Mouse (Mus musculus) stomach, postnatal 0 days (tissue): ENCODE measurements around the gene Ltv1. TPM values are rescaled to one million over a fixed set of nuclear protein-coding genes. Genes with fewer than 3 reads are reported as not detected.
"Not testable (repeated sequence)": the region's sequence is repeated elsewhere in the genome, so short reads cannot be mapped to it uniquely, and the experiment has no call there.

Source experiments
- ATAC-seq: fragments of 200-750 bp; cut with Nextera tagmentation; 2 replicates; pipeline ENCODE4 v1.8.0; 2017; ENCODE audit not compliant: low FRiP score, low TSS enrichment
- DNase-seq: peaks from one replicate; pipeline ENCODE4 v3.0.0-alpha.2; 2016; ENCODE audit warnings: low spot score
- H3K27ac ChIP-seq: fragments of 300-500 bp; sonication (generic); replicated peaks from 2 replicates; pipeline ENCODE4 v1.5.1; 2014; ENCODE audit warnings: mild to moderate bottlenecking, control low read depth
- H3K27me3 ChIP-seq: fragments of 300-500 bp; sonication (generic); 2 replicates; pipeline ENCODE4 v1.6.1; 2014; ENCODE audit warnings: low read length; ENCODE audit not compliant: control insufficient read depth, insufficient read depth
- H3K36me3 ChIP-seq: fragments of 300-500 bp; sonication (generic); 2 replicates; pipeline ENCODE4 v1.6.1; 2014; ENCODE audit warnings: low read length, mixed read lengths; ENCODE audit not compliant: control insufficient read depth, insufficient read depth
- H3K4me1 ChIP-seq: fragments of 300-500 bp; sonication (generic); replicated peaks from 2 replicates; pipeline ENCODE4 v1.6.1; 2014; ENCODE audit warnings: antibody characterized with exemption; ENCODE audit not compliant: control insufficient read depth, insufficient read depth
- H3K4me2 ChIP-seq: fragments of 300-500 bp; sonication (generic); replicated peaks from 2 replicates; pipeline ENCODE4 v1.6.1; 2014; ENCODE audit warnings: low read depth, mild to moderate bottlenecking, control low read depth, moderate library complexity
- H3K4me3 ChIP-seq: fragments of 300-500 bp; sonication (generic); 2 replicates; pipeline ENCODE4 v1.5.1; 2014; ENCODE audit warnings: low read depth, low read length, control low read depth
- H3K9ac ChIP-seq: fragments of 300-500 bp; sonication (generic); 2 replicates; pipeline ENCODE4 v1.6.1; 2014; ENCODE audit warnings: mild to moderate bottlenecking, low read length, control low read depth, mixed read lengths
- H3K9me3 ChIP-seq: fragments of 300-500 bp; sonication (generic); 2 replicates; pipeline ENCODE4 v1.6.1; 2016; ENCODE audit warnings: low read length; ENCODE audit not compliant: control insufficient read depth
- CTCF ChIP-seq: IDR thresholded peaks from 2 replicates; pipeline ENCODE4 v1.5.1; 2016; ENCODE audit warnings: antibody characterized with exemption, low read depth, mild to moderate bottlenecking, moderate library complexity
- EP300 ChIP-seq: optimal IDR thresholded peaks from 2 replicates; pipeline ENCODE3; 2016; ENCODE audit warnings: antibody characterized with exemption
- WGBS: fragments of 180-500 bp; shearing (Covaris S2); extraction: QIAGEN DNeasy Blood & Tissue Kit; methylation state at CpG from one replicate; pipeline ENCODE4 v1.1.7; 2014; 5-methylcytosine and 5-hydroxymethylcytosine counted together
- polyA plus RNA-seq: library from polyadenylated mRNA; unstranded; fragments of >200 nt; fragmentation: Nextera tagmentation; extraction: Ambion mirVana; gene quantifications from 2 replicates; pipeline ENCODE4 v1.2.1, GENCODE M21; 2015

The Ltv1 gene
- polyA plus RNA-seq, 1 experiment from 2014 or later, result 63.1 TPM

GRCm38 (mm10) chr10:13201741-13202293 lies 8.8 kb upstream of the Ltv1 start:
- WGBS, result 96% methylated on average over 6 of the region's 6 CpGs
- no peak overlapping the region for H3K4me2 ChIP-seq
- no peak overlapping the region for H3K9ac ChIP-seq
- no peak overlapping the region for H3K27ac ChIP-seq
- no peaks in the 10 kb centered on the region for H3K4me1 ChIP-seq
- no peaks in the 10 kb centered on the region for H3K27me3 ChIP-seq
- H3K9me3 ChIP-seq, result no peaks in the 10 kb centered on the region
- H3K4me3 ChIP-seq, result no peak overlapping the region
- no peak for ATAC-seq
- no peak for DNase-seq
- no peaks in the 10 kb centered on the region for H3K36me3 ChIP-seq
- no peak for TF ChIP-seq CTCF
- no peak for TF ChIP-seq EP300

- TF ChIP-seq EP300 (no peak), CTCF (no peak)
- Histone ChIP-seq H3K4me2 (no peak overlapping the region), H3K4me3 (no peak overlapping the region), H3K36me3 (no peaks in the 10 kb centered on the region), H3K27ac (no peak overlapping the region), H3K27me3 (no peaks in the 10 kb centered on the region), H3K9ac (no peak overlapping the region), H3K9me3 (no peaks in the 10 kb centered on the region), H3K4me1 (no peaks in the 10 kb centered on the region)
- 88% methylated on average over 3 of the region's 3 CpGs for WGBS
- ATAC-seq (no peak), DNase-seq (no peak)
Measured at GRCm38 (mm10) chr10:13200862-13201261, 7.9 kb upstream of the Ltv1 start.

- TF ChIP-seq EP300, result no peak
- TF ChIP-seq CTCF, result no peak
- H3K4me2 ChIP-seq, result no peak overlapping the region
- 79% methylated on average over 1 of the region's 1 CpGs for WGBS
- no peak overlapping the region for H3K4me3 ChIP-seq
- H3K4me1 ChIP-seq, result no peaks in the 10 kb centered on the region
- H3K27me3 ChIP-seq, result no peaks in the 10 kb centered on the region
- DNase-seq, result no peak
- H3K27ac ChIP-seq, result no peak overlapping the region
- H3K9ac ChIP-seq, result no peak overlapping the region
- ATAC-seq, result no peak
- no peaks in the 10 kb centered on the region for H3K9me3 ChIP-seq
- no peaks in the 10 kb centered on the region for H3K36me3 ChIP-seq
Measured at GRCm38 (mm10) chr10:13199234-13199633, 6.3 kb upstream of the Ltv1 start.

- ATAC-seq, result no peak
- no peak overlapping the region for H3K4me2 ChIP-seq
- H3K9ac ChIP-seq, result no peak overlapping the region
- no peak overlapping the region for H3K27ac ChIP-seq
- no peaks in the 10 kb centered on the region for H3K4me1 ChIP-seq
- no peaks in the 10 kb centered on the region for H3K27me3 ChIP-seq
- no peak overlapping the region for H3K4me3 ChIP-seq
- no peaks in the 10 kb centered on the region for H3K9me3 ChIP-seq
- WGBS, result 54% methylated on average over 8 of the region's 8 CpGs
- H3K36me3 ChIP-seq, result no peaks in the 10 kb centered on the region
- no peak for DNase-seq
- TF ChIP-seq EP300, result no peak
Measured at GRCm38 (mm10) chr10:13196872-13197507, 4.0 kb upstream of the Ltv1 start.

- ATAC-seq, DNase-seq, H3K27me3 ChIP-seq, H3K36me3 ChIP-seq, H3K27ac ChIP-seq, H3K9me3 ChIP-seq, H3K9ac ChIP-seq, H3K4me1 ChIP-seq: not testable (repeated sequence)
- Histone ChIP-seq H3K4me2 (peak overlapping the region; percentile 91), H3K4me3 (peak overlapping the region; percentile 78; the same call in 1 of the 2 replicates)
- WGBS, result 83% methylated on average over 7 of the region's 7 CpGs
Measured at GRCm38 (mm10) chr10:13193496-13193895, 528 bp upstream of the Ltv1 start.

- DNase-seq, result no peak
- WGBS, result 52% methylated on average over 5 of the region's 5 CpGs
- no peak for ATAC-seq
- Histone ChIP-seq H3K27ac (peak overlapping the region; percentile 83), H3K4me3 (no peak overlapping the region), H3K4me2 (no peak overlapping the region), H3K27me3 (no peaks in the 10 kb centered on the region), H3K4me1 (no peaks in the 10 kb centered on the region), H3K36me3 (peaks cover 11% of the 10 kb centered on the region), H3K9ac (peak overlapping the region; percentile 5; the same call in 1 of the 2 replicates), H3K9me3 (no peaks in the 10 kb centered on the region)
- TF ChIP-seq EP300 (no peak), CTCF (no peak)
Measured at GRCm38 (mm10) chr10:13189881-13190280, 3.1 kb downstream of the Ltv1 start.
